Mouse (Mus musculus) kidney, adult 2 months (tissue): ENCODE data around the gene Ttc25.

ENCODE experiments used
- CTCF ChIP-seq: fragments of 200-500 bp; conservative IDR thresholded peaks from 2 replicates; pipeline ENCODE4 v1.5.1; 2011; ENCODE audit warnings: low read depth, mild to moderate bottlenecking, control low read depth, low read length, moderate library complexity, mixed read lengths; ENCODE audit not compliant: insufficient read depth, insufficient read length
- POLR2A ChIP-seq: fragments of 200-500 bp; IDR thresholded peaks from one replicate; pipeline ENCODE4 v1.6.1; 2011; ENCODE audit warnings: low read depth, low read length, control low read depth

GRCm38 (mm10) chr11:100581756-100582155 is 36.3 kb downstream of the Ttc25 start:
- TF ChIP-seq POLR2A (no peak), CTCF (no peak)
